Mouse (Mus musculus) hematopoietic stem cell, adult 5-6 weeks (primary cell): Measurements from ENCODE around the gene Zfp13. TPM values are rescaled to one million over a fixed set of nuclear protein-coding genes. Genes with fewer than 3 reads are reported as not detected.
A peak's percentile ranks its signal among the peaks of the same experiment; 100 is the strongest.
"Not testable (repeated sequence)": the region's sequence is repeated elsewhere in the genome, so short reads cannot be mapped to it uniquely, and the experiment has no call there.

Experiments
- ATAC-seq, 2 experiments: fragments of 125-278 bp in 1 of 2; replicated peaks in 1 of 2; 2 replicates each; pipeline ENCODE4 v1.8.0; 2016 to 2017; ENCODE audit warnings: inconsistent platforms in 2 of 2, mild to moderate bottlenecking in 2 of 2, moderate number of reproducible peaks in 2 of 2, low read depth in 1 of 2, moderate TSS enrichment in 1 of 2; ENCODE audit not compliant: low FRiP score in 2 of 2, poor library complexity in 2 of 2, severe bottlenecking in 2 of 2, insufficient read depth in 1 of 2, low TSS enrichment in 1 of 2
- total RNA-seq: library from RNA; stranded (forward); fragments of 172-1452, 232-1000 nt; gene quantifications from 2 replicates; pipeline ENCODE4 v1.2.3, GENCODE M21; 2017

Gene Zfp13
- total RNA-seq, 1 experiment from 2014 or later = not detected

DNA sequence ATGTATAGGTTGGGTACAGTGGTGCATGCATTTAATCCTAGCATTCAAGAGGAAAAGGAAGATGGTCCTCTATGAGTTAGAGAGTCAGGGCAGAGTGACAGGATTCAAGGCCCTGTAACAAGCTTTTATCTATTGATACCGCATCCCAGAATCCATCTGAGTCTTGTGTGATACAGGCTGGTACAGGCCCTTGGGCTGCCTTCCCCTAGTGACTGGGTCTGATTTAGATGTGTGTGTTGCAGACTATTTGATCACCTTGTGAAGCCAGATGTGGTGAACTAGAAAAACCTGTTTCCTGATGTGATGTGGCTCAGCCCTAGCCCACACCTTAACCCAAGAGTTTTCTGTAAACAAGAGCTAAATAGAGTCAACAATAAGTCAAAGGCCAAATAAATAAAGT is 54.5 kb downstream of the Zfp13 start:
- no peak for ATAC-seq

DNA sequence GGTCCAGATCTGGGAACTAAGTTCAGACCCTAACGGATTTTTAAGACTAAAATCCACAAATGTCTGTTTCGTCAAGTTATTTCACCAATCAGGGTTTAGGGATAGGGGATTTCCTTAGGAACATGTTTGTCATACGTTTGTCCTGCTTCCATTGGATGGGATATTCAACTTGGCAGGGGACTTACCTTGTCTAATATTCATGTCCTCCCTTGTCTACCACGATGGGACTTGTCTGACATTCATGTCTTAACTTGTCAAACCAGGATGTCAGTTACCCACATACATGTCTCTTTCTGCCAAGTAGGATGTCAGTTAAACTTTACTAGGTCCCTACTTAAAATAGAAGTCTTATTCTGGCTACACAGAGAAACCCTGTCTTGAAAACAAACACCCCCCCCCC is 55.3 kb downstream of the Zfp13 start:
- no peak for ATAC-seq

DNA sequence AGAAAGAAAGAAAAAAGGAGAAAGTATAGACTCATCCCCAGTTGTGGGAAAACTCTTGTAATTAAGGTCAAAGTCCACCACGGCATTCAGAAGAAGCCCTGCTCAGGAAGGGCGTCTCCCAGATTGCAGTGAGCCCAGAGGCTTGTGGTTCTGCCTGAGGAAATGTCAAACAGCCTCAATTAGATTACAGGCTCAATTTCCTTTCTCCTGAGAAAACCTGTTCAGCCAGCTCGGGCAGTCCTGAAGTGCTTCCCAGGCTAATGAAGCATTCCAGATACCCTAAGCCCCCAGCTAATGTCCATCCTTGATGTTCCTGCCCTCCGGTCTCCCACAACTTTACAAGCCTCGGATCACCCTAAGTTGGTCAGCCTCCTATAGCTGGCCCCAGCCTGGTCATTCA is 56.0 kb downstream of the Zfp13 start:
- ATAC-seq = no peak

- no peak for ATAC-seq
Measured at GRCm38 (mm10) chr17:23542835-23543234, 56.5 kb downstream of the Zfp13 start.

DNA sequence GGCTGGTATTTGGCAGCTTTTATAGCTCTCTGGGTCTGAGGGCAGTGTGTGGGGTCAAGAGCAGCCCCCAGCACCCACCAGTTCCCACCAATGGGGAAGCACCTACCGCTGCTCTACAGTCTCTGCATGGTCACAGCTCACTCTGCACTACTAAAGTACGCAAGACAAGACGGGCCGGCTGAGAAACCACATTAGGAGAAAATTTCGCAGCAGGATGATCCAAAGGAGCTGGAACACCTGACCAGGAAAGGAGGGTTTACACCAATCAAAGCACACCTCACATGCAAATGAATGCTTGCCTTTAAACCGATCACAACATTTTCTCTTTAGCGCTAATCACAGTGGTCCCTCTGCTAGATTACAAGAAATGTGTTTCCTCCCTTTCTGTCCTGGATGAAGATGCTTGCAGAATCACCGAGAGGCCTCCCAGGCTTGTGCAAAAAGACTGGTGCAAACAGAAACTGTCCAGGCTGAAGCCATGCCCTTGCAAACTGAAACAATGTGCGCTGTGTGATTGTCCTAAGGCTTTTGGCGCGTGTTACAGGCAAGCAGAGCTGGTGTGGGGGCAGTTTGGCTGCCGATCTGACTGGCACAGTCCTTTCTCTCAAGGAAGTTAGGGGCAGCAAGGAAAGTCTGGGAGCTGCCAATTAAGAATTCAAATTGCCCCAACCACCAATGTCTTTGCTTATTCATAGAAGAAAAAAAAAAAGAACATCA is 57.1 kb downstream of the Zfp13 start:
- ATAC-seq = no peak

GRCm38 (mm10) chr17:23540605-23541475 is 58.4 kb downstream of the Zfp13 start:
- no peak for ATAC-seq

GRCm38 (mm10) chr17:23540106-23540505 is 59.2 kb downstream of the Zfp13 start:
- ATAC-seq = no peak

- no peak for ATAC-seq
Measured at GRCm38 (mm10) chr17:23539608-23540007, 59.7 kb downstream of the Zfp13 start.

DNA sequence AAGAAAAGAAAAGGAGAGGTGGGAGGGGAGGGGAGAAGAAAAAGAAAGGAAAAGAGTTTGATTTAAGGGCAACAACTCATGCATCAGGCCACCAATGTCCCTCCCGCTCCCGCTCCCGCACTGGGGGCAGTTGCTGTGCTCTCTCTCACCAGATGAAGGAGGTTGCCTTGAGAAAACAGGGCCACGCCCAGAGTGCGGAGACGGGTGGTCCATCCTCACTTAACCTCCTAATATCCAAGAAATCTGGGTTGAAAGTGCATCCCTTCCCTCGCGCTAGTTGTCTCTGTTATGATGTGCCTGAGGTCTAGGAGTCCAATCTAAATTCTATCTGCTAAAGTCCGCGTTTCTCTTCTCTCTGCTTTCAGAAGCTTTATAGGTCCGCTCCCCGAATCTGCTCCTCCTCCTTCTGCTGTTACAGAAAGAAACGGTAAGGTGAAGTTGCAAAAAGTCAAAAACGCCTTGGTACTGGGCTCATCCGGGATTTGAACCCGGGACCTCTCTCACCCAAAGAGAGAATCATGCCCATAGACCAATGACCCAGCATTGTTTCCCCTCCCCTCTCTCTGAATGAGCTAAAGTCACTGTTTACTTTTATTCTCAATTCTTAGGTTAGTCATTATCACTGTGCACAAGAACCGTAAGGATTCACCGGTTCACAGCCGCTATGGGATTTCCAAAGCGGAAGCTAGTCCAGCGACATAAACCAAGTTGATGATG is 60.8 kb downstream of the Zfp13 start:
- no peak for ATAC-seq

DNA sequence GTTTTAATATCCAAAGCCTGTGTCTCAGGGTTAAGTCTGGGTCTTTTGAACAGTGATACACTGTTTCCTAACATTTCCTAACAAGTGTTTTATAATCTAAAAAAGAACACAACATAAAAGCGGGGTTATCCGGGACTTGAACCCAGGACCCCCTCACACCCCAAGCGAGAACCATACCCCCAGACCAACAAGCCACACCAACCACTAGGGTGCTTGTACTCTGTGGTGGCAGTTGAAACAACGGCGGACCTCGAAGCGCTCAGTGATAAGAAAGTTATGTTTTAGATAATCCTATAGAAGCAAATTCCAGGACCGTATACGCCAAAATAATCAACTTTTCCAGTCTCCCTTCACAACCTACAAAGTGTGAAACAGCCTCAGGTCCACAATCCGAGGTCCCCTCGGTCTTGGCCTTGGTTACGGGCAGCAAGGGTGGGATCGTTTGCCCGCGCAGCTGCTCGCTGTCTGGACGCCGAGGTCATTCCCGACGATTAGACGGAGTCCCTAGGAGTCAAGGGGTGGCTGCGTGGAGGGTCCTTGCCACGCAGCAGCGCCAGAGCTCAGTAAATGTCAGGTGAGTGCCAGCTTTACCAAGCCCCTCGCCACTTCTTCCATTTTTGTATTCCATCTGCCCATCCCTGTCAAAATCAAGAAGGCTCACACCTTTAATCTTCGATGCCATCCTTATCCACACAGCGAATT is 61.6 kb downstream of the Zfp13 start:
- no peak for ATAC-seq

DNA sequence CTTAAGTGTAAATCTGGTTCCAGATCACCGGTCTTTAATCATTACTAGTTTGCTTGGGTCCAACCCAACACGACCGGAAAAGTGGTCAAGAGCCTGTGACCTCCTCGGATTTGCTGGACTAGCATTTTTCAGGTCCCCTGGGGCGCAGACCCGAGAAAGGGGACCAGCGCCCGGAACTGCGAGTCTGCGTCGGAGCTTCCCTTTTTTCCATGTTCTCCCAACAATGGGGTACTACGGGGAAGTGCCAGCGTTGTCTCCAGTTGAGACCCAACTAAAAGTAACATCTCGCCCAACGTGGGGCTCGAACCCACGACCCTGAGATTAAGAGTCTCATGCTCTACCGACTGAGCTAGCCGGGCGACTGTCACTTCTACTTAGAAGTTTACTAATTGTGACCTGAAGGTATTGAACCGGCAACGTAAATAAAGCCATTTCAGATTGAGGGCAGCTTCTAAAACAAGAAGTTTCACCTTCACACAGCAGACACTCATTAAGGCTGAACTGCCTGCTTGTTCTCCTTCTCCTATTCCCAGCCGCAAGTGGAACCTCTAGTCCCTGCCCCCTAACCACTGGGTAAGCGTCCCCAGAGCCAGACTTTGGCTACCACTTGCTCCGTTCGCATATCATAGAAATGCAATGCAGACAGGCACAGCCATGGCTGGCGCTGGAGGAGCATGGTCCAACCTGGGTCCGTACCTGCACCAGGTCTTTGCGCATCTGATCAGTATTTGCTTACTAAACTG is 64.1 kb downstream of the Zfp13 start:
- ATAC-seq = peak; percentile 51 to 66

DNA sequence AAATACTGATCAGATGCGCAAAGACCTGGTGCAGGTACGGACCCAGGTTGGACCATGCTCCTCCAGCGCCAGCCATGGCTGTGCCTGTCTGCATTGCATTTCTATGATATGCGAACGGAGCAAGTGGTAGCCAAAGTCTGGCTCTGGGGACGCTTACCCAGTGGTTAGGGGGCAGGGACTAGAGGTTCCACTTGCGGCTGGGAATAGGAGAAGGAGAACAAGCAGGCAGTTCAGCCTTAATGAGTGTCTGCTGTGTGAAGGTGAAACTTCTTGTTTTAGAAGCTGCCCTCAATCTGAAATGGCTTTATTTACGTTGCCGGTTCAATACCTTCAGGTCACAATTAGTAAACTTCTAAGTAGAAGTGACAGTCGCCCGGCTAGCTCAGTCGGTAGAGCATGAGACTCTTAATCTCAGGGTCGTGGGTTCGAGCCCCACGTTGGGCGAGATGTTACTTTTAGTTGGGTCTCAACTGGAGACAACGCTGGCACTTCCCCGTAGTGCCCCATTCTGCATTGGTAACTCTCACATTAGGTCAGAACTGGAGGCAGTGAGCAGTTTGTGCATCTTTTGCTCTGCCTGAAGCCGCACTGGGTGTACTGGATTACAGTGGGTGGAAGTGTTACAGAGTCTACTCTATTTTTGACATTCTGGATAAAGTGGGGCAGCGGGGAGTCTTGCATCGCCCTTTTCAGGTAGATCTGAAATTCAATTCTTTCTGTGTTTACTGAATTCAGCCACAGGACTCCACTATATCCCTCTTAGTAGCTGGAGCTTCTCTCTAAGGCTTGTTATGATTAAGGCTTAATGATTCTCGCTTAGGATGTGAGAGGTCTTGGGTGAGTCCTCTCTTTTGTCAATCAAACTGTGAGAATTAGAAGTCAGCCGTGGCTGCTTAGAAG is 65.4 kb downstream of the Zfp13 start:
- peak; percentile 49 to 64; a peak in 3 of 4 replicates for ATAC-seq

- ATAC-seq = not testable (repeated sequence)
Measured at GRCm38 (mm10) chr17:23531408-23531807, 67.9 kb downstream of the Zfp13 start.
